Mouse (Mus musculus) left cerebral cortex, adult 8-10 months (tissue): ENCODE results near the gene Stom. TPM values are rescaled to one million over a fixed set of nuclear protein-coding genes. Genes with fewer than 3 reads are reported as not detected.
A peak's percentile ranks its signal among the peaks of the same experiment; 100 is the strongest.

Source experiments
- DNase-seq, 2 experiments: peaks; one replicate each; pipeline ENCODE4 v3.0.0; 2022; ENCODE audit warnings: low spot score in 2 of 2
- total RNA-seq, 4 experiments: library from RNA; stranded (reverse); gene quantifications; 2 replicates each; pipeline ENCODE4 v1.2.4; 2022

Stom gene
- total RNA-seq = 10 to 100 TPM in 2 of 4 experiments, 1 to 10 TPM in 2; 9.5 to 12.0 (median 10.4) TPM

- peak; percentile 96 for DNase-seq
These were observed at the start of gene Stom for GRCm38 (mm10) chr2:35336388-35337280. Gene Stom (minus strand): TSS chr2:35336976.

DNA sequence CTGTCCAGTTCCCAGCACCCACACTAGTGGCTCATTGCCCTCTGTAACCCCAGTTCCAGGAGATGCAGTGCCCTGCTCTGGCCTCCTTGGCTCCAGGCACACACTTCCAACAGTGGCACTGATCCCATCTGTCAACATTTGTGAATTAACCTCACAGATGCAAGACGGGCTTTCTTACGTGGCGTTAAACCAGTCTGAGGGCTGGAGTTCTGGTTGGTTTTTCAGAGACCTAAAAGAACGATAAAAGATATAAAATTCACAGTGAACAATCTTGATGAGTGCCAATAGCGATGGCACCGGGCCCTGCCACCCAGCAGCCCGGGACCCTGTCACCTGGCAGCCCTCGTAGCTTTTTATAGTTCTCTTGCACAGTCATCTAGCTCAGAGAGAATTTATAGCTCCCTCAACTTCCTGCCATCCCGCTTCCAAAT lies 48.7 kb upstream of the Stom start:
- no peak for DNase-seq

DNA sequence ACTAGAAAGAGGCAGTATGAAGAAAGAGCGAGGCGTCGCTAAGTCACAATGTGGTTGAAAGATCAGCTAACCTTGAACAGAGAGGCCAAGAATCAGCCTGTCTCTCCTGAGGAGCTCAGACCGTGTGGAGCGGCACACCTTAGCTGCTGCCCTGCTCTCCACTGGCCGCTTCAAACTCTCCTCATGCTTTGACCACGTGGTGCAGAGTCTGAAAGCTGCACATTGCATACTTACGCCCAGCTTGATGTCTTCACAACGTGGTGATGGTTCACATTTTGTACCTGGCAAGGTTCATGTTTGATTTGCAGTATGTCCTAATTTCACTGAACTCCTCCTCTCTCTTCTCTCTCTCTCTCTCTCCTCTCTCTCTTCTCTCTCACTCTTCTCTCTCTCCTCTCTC lies 42.5 kb upstream of the Stom start:
- no peak for DNase-seq

DNA sequence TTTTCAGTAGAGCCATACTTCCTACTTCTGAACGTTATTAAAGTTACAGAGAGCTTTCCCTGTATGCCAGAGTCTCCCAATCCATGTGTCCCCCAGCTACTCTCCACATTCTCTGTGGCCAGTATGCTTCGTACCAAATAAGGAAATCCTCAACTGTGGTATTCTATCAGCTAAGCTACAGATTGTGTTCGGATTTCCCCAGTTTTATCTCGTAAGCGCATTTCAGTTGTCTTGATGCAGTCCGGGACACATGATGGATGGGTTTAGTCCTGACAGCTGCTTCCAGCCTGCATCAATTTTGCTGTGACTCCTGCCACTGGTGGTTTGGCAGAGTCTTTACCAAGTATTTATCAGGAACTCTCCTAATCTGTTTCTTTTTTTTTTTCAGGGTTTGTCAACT lies 40.8 kb upstream of the Stom start:
- DNase-seq = no peak

GRCm38 (mm10) chr2:35373003-35373402 lies 36.2 kb upstream of the Stom start:
- no peak for DNase-seq

GRCm38 (mm10) chr2:35370686-35371085 lies 33.9 kb upstream of the Stom start:
- no peak for DNase-seq

DNA sequence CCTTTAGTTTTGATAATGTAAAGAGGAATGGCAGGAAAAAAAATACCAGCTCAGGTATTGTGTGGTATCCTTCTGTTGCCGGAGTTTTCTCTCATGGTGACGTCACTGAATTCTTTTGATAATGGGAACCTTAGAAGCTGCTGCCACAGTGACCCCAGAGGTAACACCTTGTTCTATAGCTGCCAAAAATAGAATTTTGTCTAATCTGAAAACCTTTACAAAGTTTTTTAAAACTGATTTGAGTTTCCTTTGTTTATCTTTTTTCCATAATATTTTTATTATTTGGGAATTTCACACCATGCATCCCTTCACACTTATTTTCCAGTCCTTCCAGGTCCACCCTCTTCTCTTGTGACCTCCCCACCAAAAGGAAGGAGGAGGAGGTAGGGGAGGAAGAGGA lies 30.9 kb upstream of the Stom start, which contains the start of gene 4930568D16Rik:
4930568D16Rik (minus strand) TSS at position 101 of the 400 bp plus-strand sequence.
- DNase-seq = no peak

DNA sequence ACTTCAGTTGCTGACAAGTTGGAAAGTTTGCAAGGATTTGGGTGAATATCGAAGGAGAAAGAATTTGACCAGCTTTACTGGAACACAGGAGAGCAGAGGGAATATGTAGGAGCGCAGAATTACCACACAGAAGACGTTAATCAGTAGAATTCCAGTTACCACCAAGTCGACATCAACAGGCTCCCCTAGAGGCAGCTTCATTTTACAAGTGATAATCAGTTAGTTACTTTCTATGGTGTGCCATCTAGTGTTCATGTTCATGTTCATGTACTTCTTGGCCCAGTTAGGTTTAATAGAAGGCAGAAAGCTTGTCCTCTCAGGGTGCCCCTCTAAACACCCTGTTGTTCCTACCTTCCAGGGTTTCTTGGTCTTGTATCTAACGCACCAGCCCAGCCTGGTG lies 12.4 kb upstream of the Stom start:
- DNase-seq = no peak

DNA sequence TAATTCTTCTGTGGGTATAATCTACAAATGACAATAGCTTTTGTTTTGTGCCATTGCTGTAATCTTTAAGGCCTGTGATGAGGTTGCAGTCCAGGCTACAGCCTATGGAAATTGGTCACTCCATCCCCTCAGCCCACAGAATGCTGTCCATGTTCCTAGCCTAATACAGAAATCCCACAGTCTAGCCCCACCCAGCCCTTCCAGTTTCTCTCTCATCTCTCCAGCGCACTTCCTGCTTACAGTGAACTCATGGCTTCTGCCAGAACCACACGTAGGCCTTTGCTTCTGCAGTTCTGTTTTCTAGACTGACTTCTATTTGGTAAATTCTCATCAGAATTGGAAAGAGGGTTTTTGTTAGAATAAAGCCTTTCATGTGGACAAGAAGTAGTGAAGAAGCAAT lies 9.2 kb upstream of the Stom start:
- no peak for DNase-seq

- no peak for DNase-seq
These were observed 5.8 kb upstream of the Stom start for GRCm38 (mm10) chr2:35342605-35343004.

- DNase-seq = no peak
These were observed 1.9 kb upstream of the Stom start for GRCm38 (mm10) chr2:35338707-35339106.

DNA sequence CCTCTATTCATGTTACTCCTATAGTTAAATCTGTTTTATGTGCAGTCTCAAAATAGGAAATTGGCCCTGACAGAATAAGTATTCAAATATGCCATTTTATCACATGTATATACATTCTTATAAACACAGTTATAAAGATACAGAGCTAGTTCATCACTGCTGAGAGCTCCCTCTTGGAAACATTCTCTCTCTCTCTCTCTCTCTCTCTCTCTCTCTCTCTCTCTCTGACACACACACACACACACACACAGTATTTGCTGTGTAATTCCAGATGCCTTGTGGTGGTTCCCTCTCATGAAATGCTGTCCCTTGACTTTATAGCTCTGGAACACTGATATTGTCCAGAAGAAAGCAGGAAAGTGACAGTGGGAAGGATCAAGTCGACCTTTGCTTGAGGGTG lies 1.3 kb upstream of the Stom start:
- no peak for DNase-seq

- DNase-seq = no peak
These were observed 643 bp upstream of the Stom start for GRCm38 (mm10) chr2:35337419-35337818.

DNA sequence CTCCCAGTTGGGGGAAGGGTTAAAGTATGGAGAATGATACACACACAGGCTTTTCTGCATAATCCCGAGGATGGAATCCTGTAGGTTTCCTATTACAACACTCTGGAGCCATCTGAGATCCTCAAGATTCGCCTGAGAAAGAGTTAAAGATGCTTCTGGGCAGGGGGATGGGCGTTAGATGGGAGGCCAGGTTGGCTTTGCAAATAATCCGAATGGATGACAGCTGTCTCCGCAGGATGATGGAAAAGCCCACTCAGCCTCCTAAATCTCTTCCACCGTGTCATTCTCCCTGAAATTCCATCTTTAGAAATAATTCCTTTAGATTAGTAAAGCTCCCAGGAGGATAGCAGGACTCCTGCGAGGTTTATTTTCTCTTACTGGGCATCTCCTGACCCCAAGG lies 1.2 kb downstream of the Stom start:
- no peak for DNase-seq

GRCm38 (mm10) chr2:35333670-35334069 lies 3.1 kb downstream of the Stom start:
- no peak for DNase-seq

- DNase-seq = no peak
These were observed 5.6 kb downstream of the Stom start for GRCm38 (mm10) chr2:35331205-35331604.

DNA sequence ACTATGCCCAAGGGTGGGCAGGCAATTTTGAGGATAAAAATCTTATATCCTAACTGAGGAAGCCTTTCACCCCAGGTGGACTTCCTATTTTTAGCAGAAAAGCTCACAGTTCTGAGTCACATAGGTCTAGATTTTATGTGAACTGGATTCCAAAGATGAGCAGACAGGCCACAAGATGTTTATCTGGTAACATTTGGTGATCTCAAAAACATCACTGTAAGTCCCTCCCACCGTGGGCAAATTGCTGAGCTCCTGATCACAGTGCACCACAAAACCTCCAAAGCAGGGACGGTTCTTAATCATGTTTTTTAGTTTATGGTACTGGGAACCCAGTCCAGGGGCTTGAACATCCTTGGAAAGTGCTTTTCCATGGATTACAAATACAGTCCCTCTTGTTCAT lies 7.7 kb downstream of the Stom start:
- no peak for DNase-seq

GRCm38 (mm10) chr2:35328064-35328792 lies 8.5 kb downstream of the Stom start:
- no peak for DNase-seq

DNA sequence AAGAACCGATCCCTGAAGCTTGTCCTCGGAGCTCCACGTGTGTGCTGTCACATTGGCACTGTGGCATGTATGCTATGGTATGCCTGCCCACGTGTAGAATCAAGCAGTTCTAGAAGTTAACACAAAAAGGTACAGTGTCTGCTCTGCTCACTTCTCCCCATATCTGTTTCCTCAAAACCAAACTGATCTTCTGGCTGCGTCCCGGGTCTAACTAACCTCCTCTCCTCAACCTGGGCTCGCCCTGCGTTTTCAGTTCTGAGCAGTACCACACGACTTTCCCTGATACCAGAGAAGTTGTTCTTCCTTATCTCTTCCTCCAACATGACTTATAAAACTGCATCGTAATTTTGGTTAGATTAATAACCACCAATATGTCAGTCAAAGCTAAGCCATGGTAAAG lies 9.2 kb downstream of the Stom start:
- DNase-seq = no peak

DNA sequence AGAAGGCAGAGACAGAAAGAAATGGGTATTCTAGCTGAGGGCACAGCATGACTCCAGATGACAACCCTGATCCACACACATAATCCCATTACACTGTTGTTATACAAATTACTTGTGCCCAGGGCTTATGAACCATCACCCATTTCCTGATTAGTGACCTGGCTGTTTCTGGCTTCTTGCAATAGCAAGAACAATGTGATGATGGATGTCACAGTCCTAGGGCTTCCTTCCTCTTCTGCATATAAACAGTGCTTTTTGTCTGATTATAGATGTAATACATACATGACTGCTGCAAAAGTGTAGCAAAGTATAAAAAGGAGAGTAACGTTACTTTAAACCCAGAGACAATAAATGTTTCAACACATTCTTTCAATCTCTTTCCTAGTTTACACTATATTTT lies 9.8 kb downstream of the Stom start:
- DNase-seq = no peak

DNA sequence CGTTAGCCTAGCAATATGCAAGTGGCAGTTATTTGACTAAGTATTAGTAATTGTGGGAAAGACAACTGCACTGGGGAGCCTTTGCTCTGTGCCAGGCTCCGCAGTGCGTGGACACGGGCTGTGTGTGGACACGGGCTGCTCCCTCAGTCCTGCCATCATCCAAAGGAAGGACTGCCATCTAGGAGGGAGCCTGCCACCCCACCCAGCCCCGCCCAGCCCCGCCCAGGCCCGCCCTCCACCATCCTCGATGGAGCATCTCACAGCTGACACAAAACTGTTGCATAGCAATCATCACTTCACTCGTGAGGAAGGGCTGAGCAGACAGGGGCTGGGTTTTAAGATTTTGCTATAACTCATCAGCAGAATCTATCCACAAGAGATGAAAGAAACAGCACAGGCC lies 10.8 kb downstream of the Stom start:
- DNase-seq = no peak

GRCm38 (mm10) chr2:35322404-35323164 lies 14.2 kb downstream of the Stom start:
- DNase-seq = peak in 1 of 2 experiments; percentile 18
